Mouse (Mus musculus) erythroid progenitor cell, adult 5-6 weeks (primary cell): ENCODE measurements at regions not wholly inside any gene's neighbourhood (a gene's known extent, or its start where the extent isn't known, plus 50 kb on each side); places are given as distances from the start of the nearest gene placed in this dataset.
A peak's percentile ranks its signal among the peaks of the same experiment; 100 is the strongest.

ENCODE experiments used
- ATAC-seq: replicated peaks from 2 replicates; pipeline ENCODE4 v1.8.0; 2016; ENCODE audit warnings: moderate number of reproducible peaks, mild to moderate bottlenecking, moderate TSS enrichment, inconsistent platforms; ENCODE audit not compliant: poor library complexity, low FRiP score, severe bottlenecking

- ATAC-seq, result no peak
Observed at GRCm38 (mm10) chr12:86830247-86830585, 54.4 kb downstream of the Irf2bpl start.

DNA sequence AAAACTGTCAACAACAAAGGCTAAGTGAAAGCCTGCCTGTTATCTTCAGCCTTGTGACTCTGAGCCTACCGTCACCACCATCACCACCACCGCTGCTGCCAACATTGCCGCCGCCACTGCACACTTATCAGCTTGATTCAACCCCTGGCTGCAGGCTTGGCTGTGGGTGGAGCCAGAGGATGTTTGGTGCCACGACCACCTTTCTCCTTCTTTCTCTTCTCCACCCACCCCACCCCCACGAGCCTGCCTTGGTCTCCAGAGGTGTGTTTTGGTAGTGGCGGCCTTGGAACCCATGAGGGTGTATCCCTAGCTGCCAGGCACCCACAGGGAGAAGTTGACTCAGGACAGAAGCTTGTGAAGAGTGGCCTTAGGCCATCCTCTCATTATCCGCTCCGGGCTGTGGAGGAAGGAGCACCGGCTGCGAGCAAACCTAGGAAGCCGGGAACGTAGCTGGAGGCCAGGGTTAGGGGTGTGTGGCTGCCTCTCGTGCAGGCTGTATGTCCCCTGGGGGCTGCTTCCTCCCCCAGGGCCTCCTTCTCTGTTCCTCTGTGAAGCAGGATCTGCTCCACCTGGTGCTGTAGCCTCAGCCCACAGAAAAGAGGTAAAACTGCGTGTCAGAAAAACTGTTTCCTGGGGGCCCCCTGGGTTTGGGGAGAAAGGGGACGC, 54.9 kb downstream of the Irf2bpl start:
- peak; percentile 47 for ATAC-seq

DNA sequence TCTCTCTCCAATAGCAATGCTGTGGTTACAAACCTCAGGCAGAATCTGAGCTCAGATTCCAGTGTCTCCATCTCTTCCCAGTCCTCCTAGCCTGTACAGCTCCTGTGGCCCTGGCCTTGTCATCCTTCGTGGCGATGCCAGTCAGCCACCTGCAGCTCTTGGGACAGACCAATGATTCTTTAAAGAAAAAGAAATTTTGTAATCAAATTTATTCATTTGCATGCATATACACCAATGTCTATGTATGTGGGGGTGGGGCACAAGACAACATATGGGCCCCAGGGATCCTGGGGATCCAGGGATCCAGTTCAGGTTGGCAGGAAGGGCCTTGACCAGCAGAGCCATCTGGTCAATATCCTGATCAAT, 57.4 kb downstream of the Irf2bpl start:
- ATAC-seq, result no peak

GRCm38 (mm10) chr12:86826420-86827240, 58.0 kb downstream of the Irf2bpl start:
- ATAC-seq, result no peak

- no peak for ATAC-seq
Observed at GRCm38 (mm10) chr12:86825584-86826419, 58.8 kb downstream of the Irf2bpl start.

- ATAC-seq, result peak; percentile 86
Observed at GRCm38 (mm10) chr12:86824860-86825583, 59.6 kb downstream of the Irf2bpl start.

- ATAC-seq, result peak; percentile 84
Observed at GRCm38 (mm10) chr12:86823855-86824589, 60.6 kb downstream of the Irf2bpl start.

DNA sequence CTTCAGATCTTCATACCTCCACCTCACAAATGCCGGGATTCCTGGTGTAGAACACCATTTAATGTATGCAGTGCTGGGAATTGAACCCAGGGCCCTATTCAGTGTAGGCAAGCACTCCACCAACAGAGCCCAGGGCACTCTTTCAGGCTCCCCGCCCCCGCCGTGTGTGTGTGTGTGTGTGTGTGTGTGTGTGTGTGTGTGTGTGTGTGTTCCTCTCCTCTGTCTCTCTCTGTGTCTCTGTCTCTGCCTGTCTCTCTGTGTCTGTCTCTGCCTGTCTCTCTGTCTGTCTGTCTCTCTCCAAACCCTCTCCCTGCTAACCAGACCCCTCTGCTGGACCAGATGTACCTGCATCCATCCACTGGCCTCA, 61.1 kb downstream of the Irf2bpl start:
- ATAC-seq, result no peak

DNA sequence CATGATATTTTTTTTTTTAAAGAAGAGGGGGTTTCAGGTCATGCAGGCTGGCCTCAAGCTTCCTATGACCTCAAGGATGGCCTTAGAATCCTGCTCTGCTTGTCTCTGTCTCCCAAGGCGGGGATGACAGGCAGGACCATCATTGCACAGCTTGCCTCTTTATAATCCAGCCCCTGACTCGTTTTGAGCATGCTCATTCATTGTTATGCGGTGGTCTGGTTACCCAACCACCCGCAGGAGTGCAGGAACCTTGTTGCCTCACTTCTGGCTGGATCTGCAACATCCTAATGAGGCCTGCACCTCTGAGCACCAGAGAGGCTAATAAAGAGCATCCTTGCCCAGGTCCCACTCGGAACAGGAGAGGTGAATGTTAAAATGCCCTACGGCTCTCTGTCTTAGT, 63.4 kb downstream of the Irf2bpl start:
- no peak for ATAC-seq

DNA sequence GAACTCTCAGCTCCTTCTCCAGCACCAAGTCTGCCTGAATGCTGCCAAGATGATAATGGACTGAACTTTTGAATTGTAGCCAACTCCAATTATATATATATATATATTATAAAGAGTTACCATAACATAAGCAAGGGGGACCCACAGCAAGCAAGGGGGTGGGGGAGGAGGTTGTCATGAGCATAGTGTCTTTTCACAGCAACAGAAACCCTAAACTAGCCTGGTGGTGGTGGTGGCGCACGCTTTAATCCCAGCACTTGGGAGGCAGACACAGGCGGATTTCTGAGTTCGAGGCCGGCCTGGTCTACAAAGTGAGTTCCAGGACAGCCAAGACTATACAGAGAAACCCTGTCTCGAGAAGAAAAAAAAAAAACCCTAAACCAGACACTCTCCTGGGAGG, 65.0 kb downstream of the Irf2bpl start:
- ATAC-seq, result no peak

GRCm38 (mm10) chr12:86819163-86819562, 65.4 kb downstream of the Irf2bpl start:
- no peak for ATAC-seq

GRCm38 (mm10) chr12:86818201-86818600, 66.4 kb downstream of the Irf2bpl start:
- no peak for ATAC-seq

GRCm38 (mm10) chr12:86816702-86817610, 67.6 kb downstream of the Irf2bpl start:
- peak; percentile 43 for ATAC-seq

DNA sequence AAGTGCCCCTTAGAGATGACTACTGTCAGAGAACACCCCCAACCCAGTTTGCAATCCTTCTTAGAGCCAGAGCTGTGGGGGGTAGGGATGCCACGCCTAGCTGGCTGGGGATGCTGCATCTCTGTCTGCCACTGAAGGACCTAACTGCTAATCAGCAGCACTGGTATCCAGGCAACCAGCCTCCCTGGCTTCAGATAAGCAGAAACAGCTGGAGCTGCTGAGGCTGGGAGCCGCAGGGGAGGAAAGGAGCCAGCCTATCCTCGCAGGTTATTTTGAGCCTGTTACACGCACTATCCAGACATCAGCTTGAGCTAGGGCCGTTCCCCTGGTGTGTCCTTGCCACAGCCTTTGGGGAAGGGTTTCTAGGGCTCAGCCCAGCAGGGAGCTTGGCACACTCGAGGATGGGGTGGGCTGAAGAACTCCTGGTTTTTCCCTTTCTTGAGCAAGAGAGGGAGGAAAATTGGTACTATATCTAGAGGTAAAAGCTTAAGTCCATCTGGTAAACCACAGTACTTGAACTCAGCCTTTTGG, 68.4 kb downstream of the Irf2bpl start:
- peak; percentile 97 for ATAC-seq

DNA sequence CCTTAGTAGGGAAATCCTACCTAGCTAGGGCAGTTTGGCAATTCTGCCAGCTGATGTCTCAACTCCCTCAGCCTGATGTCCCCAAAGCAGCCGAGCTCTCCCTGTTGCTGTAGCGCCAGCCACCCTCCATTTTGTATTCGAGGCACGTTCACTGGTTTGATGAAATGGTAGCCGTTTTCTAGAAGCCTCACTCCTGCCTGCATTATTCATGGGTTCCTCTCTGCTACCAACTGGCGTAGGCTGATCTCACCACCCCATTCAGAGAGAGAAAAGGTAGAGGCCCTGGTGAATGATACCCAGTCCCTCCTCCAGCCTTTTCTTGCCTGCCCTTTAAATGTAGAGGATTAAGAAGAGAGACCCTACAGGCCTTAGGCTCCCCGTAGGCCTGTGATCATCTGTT, 69.9 kb downstream of the Irf2bpl start:
- no peak for ATAC-seq
